Mouse (Mus musculus) spleen, adult 2 months (tissue): Measurements from ENCODE around the gene C330021F23Rik.

Experiments
- CTCF ChIP-seq: fragments of 200-500 bp; IDR thresholded peaks from 2 replicates; pipeline ENCODE4 v1.5.1; 2011; ENCODE audit warnings: mild to moderate bottlenecking, inconsistent platforms; ENCODE audit not compliant: insufficient read depth, insufficient read length, insufficient replicate concordance; ENCODE audit errors: extremely low read depth
- POLR2A ChIP-seq: fragments of 200-500 bp; IDR thresholded peaks from 2 replicates; pipeline ENCODE4 v1.6.1; 2011; ENCODE audit warnings: low read depth, low read length, inconsistent platforms

- TF ChIP-seq CTCF (no peak), POLR2A (no peak)
Observed at GRCm38 (mm10) chr8:3594466-3594865, 26.7 kb downstream of the C330021F23Rik start.
